Comparison of ENCODE assay signal across 15 mouse cellular contexts in genomic region chr7:40677601-40678000, GRCm38 (mm10).
DNase-seq lines count a peak whose midpoint lies in the region.
"Had no signal": no experiment of that assay in that cellular context is flagged by ENCODE, and none has a peak within 500 bp of the region (broad histone marks: within the 10 kb centered on the region; RNA-seq: fewer than 3 reads in every experiment).

No protein-coding gene starts in this region.

- H3K36me3 ChIP-seq in hindbrain, embryonic 10.5 days: no peaks in the 10 kb centered on the region
- H3K36me3 ChIP-seq: liver, embryonic 13.5 days had no signal

- H3K4me3 ChIP-seq in hindbrain, embryonic 10.5 days: no peak overlapping the region
- H3K4me3 ChIP-seq: liver, embryonic 13.5 days had no signal

- peaks cover 8% of the 10 kb centered on the region; the same call in 1 of the 2 replicates for H3K27me3 ChIP-seq in hindbrain, embryonic 10.5 days (ENCODE audit: insufficient read depth, poor library complexity, severe bottlenecking)
- H3K27me3 ChIP-seq: liver, embryonic 13.5 days had no signal

- DNase-seq in gastrocnemius, postnatal 10 days: peak; percentile 3
- DNase-seq in gastrocnemius, adult 8-10 months (ENCODE audit: low spot score in 2 of 2): no peak
- peak; percentile 83 for DNase-seq in Muller cell, postnatal 12 days (ENCODE audit: inconsistent ontology term)
- peak; percentile 3 for DNase-seq in fibroblast of lung, adult 2 months (ENCODE audit: low read depth)
- DNase-seq in kidney, postnatal 14 days: peak; percentile 61
- DNase-seq in frontal cortex, postnatal 10 days (ENCODE audit: low spot score in 2 of 2): no peak
- no peak for DNase-seq in left cerebral cortex, postnatal 25 days (ENCODE audit: low spot score in 2 of 2)
- DNase-seq in hindbrain, embryonic 10.5 days (ENCODE audit: low spot score): no peak
- DNase-seq: B cell, adult 2 months; cerebellum, postnatal 25 days; heart, postnatal 36 days; liver, embryonic 13.5 days; lung, postnatal 4 days; midbrain, embryonic 14.5 days; thymus, adult 18-20 months had no signal

- H3K27ac ChIP-seq in hindbrain, embryonic 10.5 days: no peak overlapping the region
- H3K27ac ChIP-seq: liver, embryonic 13.5 days had no signal

- intact Hi-C loops in left cerebral cortex, postnatal 25 days (cut with DNase I): no loop called here

- WGBS in hindbrain, embryonic 10.5 days: 63% methylated on average over 2 of the region's 2 CpGs

- no peaks in the 10 kb centered on the region for H3K9me3 ChIP-seq in hindbrain, embryonic 10.5 days

- peaks cover 21% of the 10 kb centered on the region for H3K4me1 ChIP-seq in hindbrain, embryonic 10.5 days (replicated peaks)
- H3K4me1 ChIP-seq: liver, embryonic 13.5 days had no signal

Comparison
In these comparisons a context has a peak if more than half of its experiments do, and no peak if none do; other contexts are left out.
1. DNase-seq: peak in gastrocnemius, postnatal 10 days (single experiment), Muller cell, postnatal 12 days (single experiment), fibroblast of lung, adult 2 months (single experiment) and kidney, postnatal 14 days (single experiment); none in gastrocnemius, adult 8-10 months (0 of 2), frontal cortex, postnatal 10 days (0 of 2), left cerebral cortex, postnatal 25 days (0 of 2) and hindbrain, embryonic 10.5 days (single experiment).